ENCODE assay signal across 23 mouse cellular contexts in genomic region chr4:123995815-123996214, GRCm38 (mm10).
DNase-seq lines count a peak whose midpoint lies in the region; ATAC-seq and TF ChIP-seq lines count a peak whose summit lies in the region.
"Had no signal": no experiment of that assay in that cellular context is flagged by ENCODE, and none has a peak within 500 bp of the region (broad histone marks: within the 10 kb centered on the region; RNA-seq: fewer than 3 reads in every experiment).

No protein-coding gene starts in this region.

- TF ChIP-seq POLR2A in liver, adult 2 months (IDR thresholded peaks at IDR 0.05; ENCODE audit: extremely low read depth, insufficient read depth, low read length) = no peak

- DNase-seq in liver, adult 2 months (ENCODE audit: extremely low read depth, low read depth, low spot score) = peak; percentile 31
- DNase-seq in liver, embryonic 11.5 days (ENCODE audit: low spot score) = no peak
- DNase-seq in G1E (ENCODE audit: low spot score) = peak; percentile 12
- DNase-seq in left cerebral cortex, adult 9 months (ENCODE audit: low spot score in 2 of 2) = no peak
- DNase-seq in heart, postnatal 25 days (ENCODE audit: low spot score) = no peak
- DNase-seq: adrenal gland, postnatal 14 days; cerebellum, adult 9-11 months; forebrain, postnatal 0 days; gastrocnemius, postnatal 36 days; kidney, postnatal 4 days; right cerebral cortex, postnatal 25 days; spleen, adult 18-20 months; thymus, adult 18-20 months had no signal

- no peaks in the 10 kb centered on the region for H3K27me3 ChIP-seq in liver, adult 2 months (ENCODE audit: control insufficient read depth, insufficient read depth, low read length)
- H3K27me3 ChIP-seq in liver, embryonic 11.5 days (replicated peaks; ENCODE audit: control insufficient read depth, insufficient read depth, low read length) = peaks cover 13% of the 10 kb centered on the region
- peaks cover 8% of the 10 kb centered on the region for H3K27me3 ChIP-seq in G1E (ENCODE audit: insufficient read depth, low read length)
- peaks cover 3% of the 10 kb centered on the region; the same call in 1 of the 2 replicates for H3K27me3 ChIP-seq in hindbrain, embryonic 16.5 days (replicated peaks; ENCODE audit: control insufficient read depth, insufficient read depth, low read length)

- no peak overlapping the region for H3K4me3 ChIP-seq in liver, adult 2 months (ENCODE audit: insufficient read depth, low read depth, low read length)
- no peak overlapping the region for H3K4me3 ChIP-seq in liver, embryonic 11.5 days (ENCODE audit: low read depth, low read length)
- H3K4me3 ChIP-seq in G1E (ENCODE audit: low read depth, low read length) = no peak overlapping the region
- no peak overlapping the region for H3K4me3 ChIP-seq in hindbrain, embryonic 16.5 days (ENCODE audit: low read length)
- H3K4me3 ChIP-seq: heart, embryonic 15.5 days; hindbrain, embryonic 10.5 days; liver, embryonic 15.5 days; megakaryocyte, embryonic 14.5 days; midbrain, embryonic 13.5 days had no signal

- no peak overlapping the region for H3K27ac ChIP-seq in liver, adult 2 months (replicated peaks; ENCODE audit: insufficient read depth, low read depth, low read length)
- H3K27ac ChIP-seq in liver, embryonic 11.5 days (ENCODE audit: low read depth, low read length) = no peak overlapping the region
- H3K27ac ChIP-seq in hindbrain, embryonic 16.5 days (ENCODE audit: low read depth, low read length) = no peak overlapping the region
- H3K27ac ChIP-seq: heart, embryonic 15.5 days; hindbrain, embryonic 10.5 days; hindbrain, postnatal 0 days; liver, embryonic 15.5 days; midbrain, embryonic 13.5 days had no signal

- no peaks in the 10 kb centered on the region for H3K4me1 ChIP-seq in liver, adult 2 months (ENCODE audit: control insufficient read depth, insufficient read depth, low read length)
- no peaks in the 10 kb centered on the region for H3K4me1 ChIP-seq in liver, embryonic 11.5 days (replicated peaks; ENCODE audit: control insufficient read depth, insufficient read depth, low read length)
- peaks cover 17% of the 10 kb centered on the region for H3K4me1 ChIP-seq in G1E (ENCODE audit: insufficient read depth, low read depth, low read length)
- H3K4me1 ChIP-seq in hindbrain, embryonic 16.5 days (ENCODE audit: control insufficient read depth, insufficient read depth, low read depth, low read length) = peaks cover 5% of the 10 kb centered on the region
- H3K4me1 ChIP-seq: liver, embryonic 15.5 days had no signal

- no peaks in the 10 kb centered on the region for H3K36me3 ChIP-seq in liver, adult 2 months (ENCODE audit: control insufficient read depth, insufficient read depth, low read length)
- no peaks in the 10 kb centered on the region for H3K36me3 ChIP-seq in liver, embryonic 11.5 days (ENCODE audit: control insufficient read depth, insufficient read depth, low read length)
- H3K36me3 ChIP-seq in G1E (replicated peaks) = no peaks in the 10 kb centered on the region
- no peaks in the 10 kb centered on the region for H3K36me3 ChIP-seq in hindbrain, embryonic 16.5 days (ENCODE audit: control insufficient read depth, insufficient read depth, low read length)
- H3K36me3 ChIP-seq: heart, embryonic 15.5 days; hindbrain, embryonic 10.5 days; liver, embryonic 15.5 days; midbrain, embryonic 13.5 days had no signal

- H3K4me2 ChIP-seq in liver, embryonic 11.5 days = no peak overlapping the region
- no peak overlapping the region for H3K4me2 ChIP-seq in hindbrain, embryonic 16.5 days (ENCODE audit: low read length)
- H3K4me2 ChIP-seq: heart, embryonic 15.5 days; liver, embryonic 15.5 days; midbrain, embryonic 13.5 days had no signal

- intact Hi-C loops in heart, postnatal 25 days (cut with DNase I) = no loop called here

- ATAC-seq in liver, embryonic 11.5 days (replicated peaks; ENCODE audit: low FRiP score) = no peak
- 0 out of 2 replicates have a peak, but pooled peaks have one; percentile 8 for ATAC-seq in G1E (ENCODE audit: extremely low read depth, insufficient number of reproducible peaks, low FRiP score, poor library complexity, severe bottlenecking)
- peak; percentile 64 to 72; a peak in 3 of 4 replicates for ATAC-seq in hematopoietic stem cell, adult 5-6 weeks (replicated peaks in 1 of 2; ENCODE audit: insufficient read depth in 1 of 2, low FRiP score in 2 of 2, low TSS enrichment in 1 of 2, low read depth in 1 of 2, poor library complexity in 2 of 2, severe bottlenecking in 2 of 2)
- peak; percentile 81 for ATAC-seq in megakaryocyte progenitor cell, adult 5-6 weeks (replicated peaks; ENCODE audit: poor library complexity)
- no peak for ATAC-seq in hindbrain, embryonic 16.5 days
- ATAC-seq: forebrain, postnatal 0 days; hindbrain, postnatal 0 days; intestine, embryonic 16.5 days; midbrain, embryonic 13.5 days had no signal

- no peak overlapping the region for H3K9ac ChIP-seq in liver, adult 2 months (ENCODE audit: low read depth, low read length)
- no peak overlapping the region for H3K9ac ChIP-seq in liver, embryonic 11.5 days (ENCODE audit: low read depth, low read length)
- no peak overlapping the region for H3K9ac ChIP-seq in hindbrain, embryonic 16.5 days (ENCODE audit: low read depth, low read length)
- H3K9ac ChIP-seq: forebrain, postnatal 0 days; heart, embryonic 15.5 days; liver, embryonic 15.5 days; midbrain, embryonic 13.5 days had no signal

- no peaks in the 10 kb centered on the region for H3K79me2 ChIP-seq in liver, adult 2 months (ENCODE audit: control insufficient read depth, insufficient read depth, low read length)

- WGBS in liver, adult 2 months = 85% methylated on average over 8 of the region's 8 CpGs
- 57% methylated on average over 8 of the region's 8 CpGs for WGBS in liver, embryonic 11.5 days
- WGBS in hindbrain, embryonic 16.5 days = 73% methylated on average over 8 of the region's 8 CpGs

- H3K9me3 ChIP-seq in liver, embryonic 11.5 days (ENCODE audit: control insufficient read depth, low read length) = no peaks in the 10 kb centered on the region
- peaks cover 6% of the 10 kb centered on the region for H3K9me3 ChIP-seq in G1E (replicated peaks)
- no peaks in the 10 kb centered on the region for H3K9me3 ChIP-seq in hindbrain, embryonic 16.5 days (ENCODE audit: control insufficient read depth, low read length)
- H3K9me3 ChIP-seq: heart, embryonic 15.5 days; liver, embryonic 15.5 days had no signal

- no peak for TF ChIP-seq CTCF in liver, adult 2 months (IDR thresholded peaks at IDR 0.05; ENCODE audit: low read depth, low read length)
- no peak for TF ChIP-seq CTCF in G1E (IDR thresholded peaks at IDR 0.05; ENCODE audit: low read depth, low read length)

Comparison
In these comparisons a context has a peak if more than half of its experiments do, and no peak if none do; other contexts are left out.
1. DNase-seq: peak in liver, adult 2 months (single experiment) and G1E (single experiment); none in liver, embryonic 11.5 days (single experiment), left cerebral cortex, adult 9 months (0 of 2) and heart, postnatal 25 days (single experiment).
2. ATAC-seq: peak in G1E (single experiment), hematopoietic stem cell, adult 5-6 weeks (2 of 2) and megakaryocyte progenitor cell, adult 5-6 weeks (single experiment); none in liver, embryonic 11.5 days (single experiment) and hindbrain, embryonic 16.5 days (single experiment).